Mouse (Mus musculus): ENCODE measurements at regions not wholly inside any gene's neighbourhood (a gene's known extent, or its start where the extent isn't known, plus 50 kb on each side); places are given as distances from the start of the nearest gene placed in this dataset.

GRCm38 (mm10) chr8:126667086-126667720, 73.4 kb upstream of the Irf2bp2 start:
- TF ChIP-seq EP300 (IDR thresholded peaks at IDR 0.05) (no peak), CTCF (IDR thresholded peaks at IDR 0.05) (no peak)
